Mouse (Mus musculus) adrenal gland, postnatal 36 days (tissue): Measurements from ENCODE around the gene Vmn2r11. TPM values are rescaled to one million over a fixed set of nuclear protein-coding genes. Genes with fewer than 3 reads are reported as not detected.
"Not testable (repeated sequence)": the region's sequence is repeated elsewhere in the genome, so short reads cannot be mapped to it uniquely, and the experiment has no call there.

Experiments
- DNase-seq, 2 experiments: peaks; one replicate each; pipeline ENCODE4 v3.0.0; 2021; ENCODE audit warnings: mixed read lengths in 1 of 2
- long read RNA-seq, 2 experiments: library from polyadenylated mRNA; stranded (forward); transcript quantifications; one replicate each; pipeline ENCODE4 v2.0.0; 2021; ENCODE audit warnings: borderline sequencing depth in 2 of 2
- total RNA-seq, 2 experiments: library from RNA; stranded (reverse); gene quantifications; 2 replicates each; pipeline ENCODE4 v1.2.3; 2021

The Vmn2r11 gene
- total RNA-seq, result not detected
- long read RNA-seq, experiment 1, result 0 reads
- long read RNA-seq, experiment 2, result 0 reads

- not testable (repeated sequence) for DNase-seq
Measured at GRCm38 (mm10) chr5:109059469-109059868, at the start of gene Vmn2r11. Gene Vmn2r11 (minus strand): TSS chr5:109059569.

- not testable (repeated sequence) for DNase-seq
Measured at GRCm38 (mm10) chr5:109097850-109098249, 38.5 kb upstream of the Vmn2r11 start, which contains the start of gene Vmn2r12. Gene Vmn2r12 (minus strand): TSS chr5:109097950.

- DNase-seq, result not testable (repeated sequence)
Measured at GRCm38 (mm10) chr5:109096482-109096881, 37.1 kb upstream of the Vmn2r11 start.

GRCm38 (mm10) chr5:109072016-109072415, 12.6 kb upstream of the Vmn2r11 start:
- DNase-seq, result peak in 1 of 2 experiments; percentile 1

- DNase-seq, result peak; percentile 34 to 39
Measured at GRCm38 (mm10) chr5:109055286-109055685, 4.1 kb downstream of the Vmn2r11 start.

GRCm38 (mm10) chr5:109032591-109032990, 26.8 kb downstream of the Vmn2r11 start:
- DNase-seq, result peak; percentile 8 to 35

- DNase-seq, result not testable (repeated sequence)
Measured at GRCm38 (mm10) chr5:109006427-109006826, 52.9 kb downstream of the Vmn2r11 start, which contains the start of gene Vmn2r10. Gene Vmn2r10 (minus strand): TSS chr5:109006527.

Other genes starting within 250 kb of the Vmn2r11 start
- gene Vmn2r9, start 207.0 kb downstream of the Vmn2r11 start, total RNA-seq, result not detected
- not detected for gene Vmn2r10, start 53.0 kb downstream of the Vmn2r11 start, total RNA-seq
- not detected for gene Vmn2r12, start 38.4 kb upstream of the Vmn2r11 start, total RNA-seq
- under 1 TPM in 1 of 2 experiments, not detected in 1; 0.16 TPM for gene Vmn2r13, start 132.6 kb upstream of the Vmn2r11 start, total RNA-seq
- under 1 TPM in 1 of 2 experiments, not detected in 1; 0.07 TPM for gene Vmn2r14, start 165.1 kb upstream of the Vmn2r11 start, total RNA-seq
- gene Vmn2r15, start 238.1 kb upstream of the Vmn2r11 start, total RNA-seq, result not detected